Mouse (Mus musculus) lung, adult 2 months (tissue): ENCODE measurements at regions not wholly inside any gene's neighbourhood (a gene's known extent, or its start where the extent isn't known, plus 50 kb on each side); places are given as distances from the start of the nearest gene placed in this dataset.

Source experiments
- CTCF ChIP-seq: fragments of 200-500 bp; IDR thresholded peaks from 2 replicates; pipeline ENCODE4 v1.5.1; 2011; ENCODE audit warnings: mild to moderate bottlenecking, low read length, control low read depth; ENCODE audit not compliant: insufficient read depth
- POLR2A ChIP-seq: fragments of 200-500 bp; IDR thresholded peaks from 2 replicates; pipeline ENCODE4 v1.6.1; 2011; ENCODE audit warnings: low read depth, mild to moderate bottlenecking, control low read depth, low read length, borderline replicate concordance; ENCODE audit errors: extremely low read depth

- TF ChIP-seq POLR2A (no peak), CTCF (no peak)
Measured at GRCm38 (mm10) chr11:71502156-71502555, 247.6 kb upstream of the Wscd1 start.
